Mouse (Mus musculus) intestine, postnatal 0 days (tissue): ENCODE measurements around the gene Serinc3. TPM values are rescaled to one million over a fixed set of nuclear protein-coding genes. Genes with fewer than 3 reads are reported as not detected.

ENCODE experiments used
- ATAC-seq: fragments of 200-750 bp; cut with Nextera tagmentation; 2 replicates; pipeline ENCODE4 v1.8.0; 2017; ENCODE audit warnings: mild to moderate bottlenecking, moderate TSS enrichment, moderate library complexity
- H3K27ac ChIP-seq: fragments of 300-500 bp; sonication (generic); 2 replicates; pipeline ENCODE4 v1.5.1; 2014; ENCODE audit warnings: mild to moderate bottlenecking, low read depth, low read length, moderate library complexity
- H3K27me3 ChIP-seq: fragments of 300-500 bp; sonication (generic); replicated peaks from 2 replicates; pipeline ENCODE4 v1.6.1; 2014; ENCODE audit warnings: low read length, mixed read lengths; ENCODE audit not compliant: control insufficient read depth, insufficient read depth
- H3K36me3 ChIP-seq: fragments of 300-500 bp; sonication (generic); 2 replicates; pipeline ENCODE4 v1.6.1; 2014; ENCODE audit warnings: mild to moderate bottlenecking, moderate library complexity; ENCODE audit not compliant: control insufficient read depth, insufficient read depth
- H3K4me1 ChIP-seq: fragments of 300-500 bp; sonication (generic); replicated peaks from 2 replicates; pipeline ENCODE4 v1.6.1; 2014; ENCODE audit warnings: antibody characterized with exemption, low read length, mixed read lengths; ENCODE audit not compliant: control insufficient read depth, insufficient read depth
- H3K4me2 ChIP-seq: fragments of 300-500 bp; sonication (generic); replicated peaks from 2 replicates; pipeline ENCODE4 v1.6.1; 2014; ENCODE audit warnings: low read depth, mild to moderate bottlenecking, moderate library complexity
- H3K4me3 ChIP-seq: fragments of 300-500 bp; sonication (generic); 2 replicates; pipeline ENCODE4 v1.5.1; 2014; ENCODE audit warnings: low read depth, low read length
- H3K9ac ChIP-seq: fragments of 300-500 bp; sonication (generic); 2 replicates; pipeline ENCODE4 v1.6.1; 2014; ENCODE audit warnings: mild to moderate bottlenecking, low read depth, low read length
- H3K9me3 ChIP-seq: fragments of 300-500 bp; sonication (generic); 2 replicates; pipeline ENCODE4 v1.6.1; 2016; ENCODE audit warnings: mixed run types; ENCODE audit not compliant: control insufficient read depth
- CTCF ChIP-seq: sonication (generic); IDR thresholded peaks from 2 replicates; pipeline ENCODE4 v1.5.1; 2016; ENCODE audit warnings: low read depth, mild to moderate bottlenecking, control low read depth, antibody characterized with exemption, moderate library complexity
- WGBS: fragments of 180-500 bp; shearing (Covaris S2); extraction: QIAGEN DNeasy Blood & Tissue Kit; methylation state at CpG from one replicate; pipeline ENCODE4 v1.1.7; 2014; 5-methylcytosine and 5-hydroxymethylcytosine counted together
- polyA plus RNA-seq: library from polyadenylated mRNA; unstranded; fragments of >200 nt; fragmentation: Nextera tagmentation; extraction: Ambion mirVana; gene quantifications from 2 replicates; pipeline ENCODE4 v1.2.1, GENCODE M21; 2015

Serinc3 gene
- polyA plus RNA-seq, 1 experiment from 2014 or later = 61.3 TPM

- 48% methylated on average over 13 of the region's 13 CpGs for WGBS
- no peak overlapping the region for H3K4me2 ChIP-seq
- no peak overlapping the region for H3K9ac ChIP-seq
- TF ChIP-seq CTCF = no peak
- no peak for ATAC-seq
- no peaks in the 10 kb centered on the region for H3K27me3 ChIP-seq
- H3K4me3 ChIP-seq = no peak overlapping the region
- H3K36me3 ChIP-seq = no peaks in the 10 kb centered on the region
- peaks cover 15% of the 10 kb centered on the region for H3K4me1 ChIP-seq
- H3K9me3 ChIP-seq = no peaks in the 10 kb centered on the region
- peak overlapping the region; percentile 89 for H3K27ac ChIP-seq
Measured at GRCm38 (mm10) chr2:163596057-163596872, 48.7 kb downstream of the Serinc3 start.

- H3K9me3 ChIP-seq = no peaks in the 10 kb centered on the region
- TF ChIP-seq CTCF = no peak
- H3K36me3 ChIP-seq = no peaks in the 10 kb centered on the region
- no peak overlapping the region for H3K4me3 ChIP-seq
- H3K27ac ChIP-seq = peak overlapping the region; percentile 89
- no peak overlapping the region for H3K4me2 ChIP-seq
- H3K9ac ChIP-seq = peak overlapping the region; percentile 34; the same call in 1 of the 2 replicates
- no peaks in the 10 kb centered on the region for H3K27me3 ChIP-seq
- H3K4me1 ChIP-seq = peaks cover 23% of the 10 kb centered on the region
- ATAC-seq = no peak
- 18% methylated on average over 2 of the region's 2 CpGs for WGBS
Measured at GRCm38 (mm10) chr2:163595119-163595518, 49.8 kb downstream of the Serinc3 start.

GRCm38 (mm10) chr2:163593636-163594282 lies 51.2 kb downstream of the Serinc3 start:
- Histone ChIP-seq H3K27ac (peak overlapping the region; percentile 89), H3K4me3 (no peak overlapping the region), H3K36me3 (no peaks in the 10 kb centered on the region), H3K27me3 (no peaks in the 10 kb centered on the region), H3K9me3 (no peaks in the 10 kb centered on the region), H3K9ac (peak overlapping the region; percentile 40; the same call in 1 of the 2 replicates), H3K4me2 (0 out of 2 replicates have a peak overlapping the region, but pooled peaks have one; percentile 21), H3K4me1 (peaks cover 24% of the 10 kb centered on the region)
- TF ChIP-seq CTCF = no peak
- ATAC-seq = peak; percentile 69
- 37% methylated on average over 10 of the region's 10 CpGs for WGBS

GRCm38 (mm10) chr2:163592084-163592483 lies 52.8 kb downstream of the Serinc3 start:
- WGBS = 67% methylated on average over 1 of the region's 1 CpGs
- Histone ChIP-seq H3K4me1 (peaks cover 24% of the 10 kb centered on the region), H3K4me3 (no peak overlapping the region), H3K9me3 (no peaks in the 10 kb centered on the region), H3K36me3 (no peaks in the 10 kb centered on the region), H3K9ac (no peak overlapping the region), H3K4me2 (no peak overlapping the region), H3K27me3 (no peaks in the 10 kb centered on the region), H3K27ac (no peak overlapping the region)
- no peak for ATAC-seq
- TF ChIP-seq CTCF = peak; percentile 66

GRCm38 (mm10) chr2:163590996-163591395 lies 53.9 kb downstream of the Serinc3 start:
- Histone ChIP-seq H3K9ac (no peak overlapping the region), H3K36me3 (no peaks in the 10 kb centered on the region), H3K27me3 (no peaks in the 10 kb centered on the region), H3K4me3 (no peak overlapping the region), H3K9me3 (no peaks in the 10 kb centered on the region), H3K27ac (peak overlapping the region; percentile 60), H3K4me2 (no peak overlapping the region), H3K4me1 (peaks cover 19% of the 10 kb centered on the region)
- no peak for ATAC-seq
- no peak for TF ChIP-seq CTCF
- WGBS = 59% methylated on average over 5 of the region's 5 CpGs

GRCm38 (mm10) chr2:163590211-163590610 lies 54.7 kb downstream of the Serinc3 start:
- ATAC-seq = peak; percentile 18; the same call in 1 of the 2 replicates
- Histone ChIP-seq H3K4me1 (peaks cover 19% of the 10 kb centered on the region), H3K36me3 (no peaks in the 10 kb centered on the region), H3K4me2 (no peak overlapping the region), H3K27me3 (no peaks in the 10 kb centered on the region), H3K27ac (peak overlapping the region; percentile 60; the same call in 1 of the 2 replicates), H3K9ac (no peak overlapping the region), H3K9me3 (no peaks in the 10 kb centered on the region), H3K4me3 (no peak overlapping the region)
- no peak for TF ChIP-seq CTCF
- WGBS = 36% methylated on average over 12 of the region's 12 CpGs
